Mouse (Mus musculus): ENCODE measurements at regions not wholly inside any gene's neighbourhood (a gene's known extent, or its start where the extent isn't known, plus 50 kb on each side); places are given as distances from the start of the nearest gene placed in this dataset.

- TF ChIP-seq CTCF (IDR thresholded peaks at IDR 0.05; ENCODE audit: low read depth), result no peak
- TF ChIP-seq EP300 (IDR thresholded peaks at IDR 0.05; ENCODE audit: low read depth), result no peak
Measured at GRCm38 (mm10) chr8:41782837-41783236, 366.0 kb upstream of the Frg1 start.

Data from liver, embryonic 14.5 days (tissue).